Mouse (Mus musculus) liver, embryonic 12.5 days (tissue): ENCODE measurements around the gene Lrrfip1. TPM values are rescaled to one million over a fixed set of nuclear protein-coding genes. Genes with fewer than 3 reads are reported as not detected.

Experiments used
- ATAC-seq: fragments of 200-750 bp; cut with Nextera tagmentation; 2 replicates; pipeline ENCODE4 v1.8.0; 2017; ENCODE audit warnings: moderate number of reproducible peaks, mild to moderate bottlenecking, moderate library complexity
- H3K27ac ChIP-seq: fragments of 300-500 bp; sonication (generic); 2 replicates; pipeline ENCODE4 v1.5.1; 2016; ENCODE audit warnings: mild to moderate bottlenecking
- H3K27me3 ChIP-seq: fragments of 300-500 bp; sonication (generic); replicated peaks from 2 replicates; pipeline ENCODE4 v1.6.1; 2016; ENCODE audit warnings: mild to moderate bottlenecking, moderate library complexity
- H3K36me3 ChIP-seq: fragments of 300-500 bp; sonication (generic); 2 replicates; pipeline ENCODE4 v1.6.1; 2016; ENCODE audit warnings: mild to moderate bottlenecking, moderate library complexity
- H3K4me1 ChIP-seq: fragments of 300-500 bp; sonication (generic); 2 replicates; pipeline ENCODE4 v1.6.1; 2016
- H3K4me2 ChIP-seq: fragments of 300-500 bp; sonication (generic); 2 replicates; pipeline ENCODE4 v1.6.1; 2016; ENCODE audit warnings: mild to moderate bottlenecking, moderate library complexity
- H3K4me3 ChIP-seq: fragments of 300-500 bp; sonication (generic); 2 replicates; pipeline ENCODE4 v1.5.1; 2016; ENCODE audit warnings: mild to moderate bottlenecking, moderate library complexity
- H3K9ac ChIP-seq: fragments of 300-500 bp; sonication (generic); 2 replicates; pipeline ENCODE4 v1.6.1; 2016; ENCODE audit warnings: mild to moderate bottlenecking, moderate library complexity
- H3K9me3 ChIP-seq: fragments of 300-500 bp; sonication (generic); replicated peaks from 2 replicates; pipeline ENCODE4 v1.6.1; 2016; ENCODE audit warnings: mild to moderate bottlenecking, moderate library complexity
- WGBS: fragments of 180-500 bp; shearing (Covaris S2); methylation state at CpG from one replicate; pipeline ENCODE4 v1.1.7; 2016; ENCODE audit not compliant: insufficient replicate concordance; 5-methylcytosine and 5-hydroxymethylcytosine counted together
- polyA plus RNA-seq: library from polyadenylated mRNA; unstranded; fragments of >200 nt; fragmentation: Nextera tagmentation; extraction: Ambion mirVana; gene quantifications from 2 replicates; pipeline ENCODE4 v1.2.1, GENCODE M21; 2016

Gene Lrrfip1
- polyA plus RNA-seq, 1 experiment from 2014 or later, result 18.1 TPM

DNA sequence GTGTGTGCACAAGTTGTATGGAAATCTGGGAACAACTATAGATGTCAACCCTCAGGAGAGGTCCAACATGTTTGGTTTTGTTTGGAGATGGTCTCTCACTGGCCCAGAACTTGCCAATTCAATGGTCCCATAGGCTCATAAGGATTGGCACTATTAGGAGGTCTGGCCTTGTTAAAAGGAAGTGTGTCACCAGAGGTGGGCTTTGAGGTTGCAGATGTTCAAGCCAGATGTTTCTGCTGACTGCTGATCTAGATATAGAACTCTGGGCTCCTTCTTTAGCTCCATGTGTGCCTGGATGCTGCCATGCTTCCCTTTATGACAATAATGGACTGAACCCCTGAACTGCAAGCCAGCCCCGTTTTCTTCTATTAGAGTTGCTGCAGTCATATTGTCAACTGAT, 31.8 kb downstream of the Lrrfip1 start:
- H3K4me3 ChIP-seq, result no peak overlapping the region
- H3K36me3 ChIP-seq, result no peaks in the 10 kb centered on the region
- WGBS, result 64% methylated on average over 1 of the region's 1 CpGs
- H3K4me2 ChIP-seq, result no peak overlapping the region
- no peaks in the 10 kb centered on the region for H3K27me3 ChIP-seq
- H3K9me3 ChIP-seq, result no peaks in the 10 kb centered on the region
- ATAC-seq, result no peak
- peaks cover 18% of the 10 kb centered on the region for H3K4me1 ChIP-seq
- no peak overlapping the region for H3K9ac ChIP-seq
- H3K27ac ChIP-seq, result no peak overlapping the region

DNA sequence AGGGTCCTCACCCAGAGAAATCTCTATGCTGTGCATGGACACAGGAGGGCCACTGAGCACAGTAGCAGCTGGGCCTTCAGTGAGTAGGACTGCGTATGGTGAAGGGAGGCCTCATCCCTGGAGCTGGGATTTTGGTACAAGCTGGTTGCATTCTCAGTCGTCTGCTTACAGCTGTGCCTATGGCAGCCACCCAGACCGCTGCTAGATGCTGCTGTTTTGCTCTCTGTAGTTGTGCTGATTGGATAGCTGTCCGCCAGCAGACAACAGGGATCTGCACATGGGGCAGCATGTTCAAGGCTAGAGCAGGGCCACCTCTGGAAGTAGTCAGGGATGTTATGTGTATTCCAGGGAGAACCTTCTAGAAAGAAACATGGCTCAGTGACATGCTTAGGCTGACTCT, 33.0 kb downstream of the Lrrfip1 start:
- Histone ChIP-seq H3K27me3 (no peaks in the 10 kb centered on the region), H3K9me3 (no peaks in the 10 kb centered on the region), H3K4me3 (no peak overlapping the region), H3K36me3 (no peaks in the 10 kb centered on the region), H3K27ac (no peak overlapping the region), H3K4me1 (peaks cover 18% of the 10 kb centered on the region), H3K9ac (no peak overlapping the region), H3K4me2 (no peak overlapping the region)
- 80% methylated on average over 4 of the region's 4 CpGs for WGBS
- ATAC-seq, result no peak

DNA sequence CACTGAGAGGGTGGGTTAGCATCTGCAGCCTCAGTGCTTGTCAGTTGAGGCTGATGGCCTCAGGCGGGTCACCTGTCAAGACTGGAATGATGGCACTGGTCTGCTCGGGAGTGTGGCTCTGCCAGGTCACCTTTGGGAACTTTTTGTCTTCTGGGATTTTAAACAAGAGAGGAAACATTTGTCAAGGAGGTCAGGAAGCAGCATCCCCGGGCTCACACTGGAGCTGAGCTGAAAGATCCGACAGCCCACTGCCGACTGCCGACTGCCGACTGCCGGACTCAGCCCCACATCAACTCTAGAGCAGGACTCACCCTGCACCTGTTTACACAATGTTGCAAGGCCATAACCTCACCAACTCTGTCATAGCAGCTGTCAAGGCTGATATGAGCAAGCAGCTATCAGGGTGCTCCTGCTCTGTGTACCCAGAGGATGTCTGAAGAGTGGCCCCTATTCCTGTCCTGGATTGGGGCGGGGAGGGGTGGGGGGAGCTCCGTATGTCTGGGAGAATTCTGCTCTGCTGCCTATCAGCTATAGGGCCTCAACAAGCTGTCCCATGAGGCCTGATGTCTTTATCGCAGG, 33.9 kb downstream of the Lrrfip1 start:
- H3K9me3 ChIP-seq, result no peaks in the 10 kb centered on the region
- H3K27me3 ChIP-seq, result no peaks in the 10 kb centered on the region
- peak overlapping the region; percentile 30; the same call in 1 of the 2 replicates for H3K27ac ChIP-seq
- peak; percentile 89 for ATAC-seq
- 48% methylated on average over 11 of the region's 11 CpGs for WGBS
- no peaks in the 10 kb centered on the region for H3K36me3 ChIP-seq
- H3K9ac ChIP-seq, result no peak overlapping the region
- H3K4me3 ChIP-seq, result no peak overlapping the region
- H3K4me2 ChIP-seq, result peak overlapping the region; percentile 1; the same call in 1 of the 2 replicates
- H3K4me1 ChIP-seq, result peaks cover 18% of the 10 kb centered on the region

DNA sequence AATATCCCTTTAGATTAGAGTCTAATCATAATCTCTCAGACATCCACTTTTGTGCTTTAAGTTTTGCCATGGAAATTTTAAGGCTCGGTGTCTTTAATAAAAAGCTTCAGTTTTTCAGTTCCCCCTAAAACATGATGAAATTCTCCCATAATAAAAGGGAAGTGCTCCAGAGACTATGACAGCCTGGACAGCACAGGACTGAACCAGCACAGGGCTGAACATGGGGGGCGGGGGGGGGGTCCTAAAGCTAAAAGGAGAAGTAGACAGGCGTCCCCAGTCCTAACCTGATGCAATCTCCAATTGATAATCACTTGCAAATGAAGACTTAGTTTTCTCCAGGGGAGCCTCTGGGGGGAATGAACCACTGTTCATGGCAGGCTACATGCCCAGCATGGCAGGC, 36.0 kb downstream of the Lrrfip1 start:
- no peaks in the 10 kb centered on the region for H3K27me3 ChIP-seq
- no peak overlapping the region for H3K4me3 ChIP-seq
- no peak for ATAC-seq
- 41% methylated on average over 3 of the region's 3 CpGs for WGBS
- H3K9ac ChIP-seq, result no peak overlapping the region
- H3K4me1 ChIP-seq, result peaks cover 24% of the 10 kb centered on the region
- no peak overlapping the region for H3K4me2 ChIP-seq
- no peaks in the 10 kb centered on the region for H3K9me3 ChIP-seq
- no peak overlapping the region for H3K27ac ChIP-seq
- H3K36me3 ChIP-seq, result no peaks in the 10 kb centered on the region

DNA sequence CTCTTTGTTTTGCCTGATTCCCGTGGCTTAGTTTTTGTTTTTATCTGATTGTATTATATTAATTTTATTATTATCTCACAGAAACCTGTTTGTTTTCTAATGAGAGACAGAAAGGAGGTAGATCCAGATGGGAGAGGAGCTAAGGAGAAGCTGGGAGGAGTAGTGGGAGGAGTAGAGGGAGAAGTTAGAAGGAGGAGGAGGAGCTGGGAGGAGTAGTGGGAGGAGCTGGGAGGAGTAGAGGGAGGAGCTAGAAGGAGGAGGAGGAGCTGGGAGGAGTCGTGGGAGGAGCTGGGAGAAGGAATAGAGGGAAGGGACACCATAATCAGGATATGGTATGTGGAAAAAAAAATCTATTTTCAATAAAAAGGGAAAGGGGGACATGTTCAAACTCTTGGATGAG, 36.7 kb downstream of the Lrrfip1 start:
- Histone ChIP-seq H3K27ac (no peak overlapping the region), H3K4me1 (peaks cover 29% of the 10 kb centered on the region)

DNA sequence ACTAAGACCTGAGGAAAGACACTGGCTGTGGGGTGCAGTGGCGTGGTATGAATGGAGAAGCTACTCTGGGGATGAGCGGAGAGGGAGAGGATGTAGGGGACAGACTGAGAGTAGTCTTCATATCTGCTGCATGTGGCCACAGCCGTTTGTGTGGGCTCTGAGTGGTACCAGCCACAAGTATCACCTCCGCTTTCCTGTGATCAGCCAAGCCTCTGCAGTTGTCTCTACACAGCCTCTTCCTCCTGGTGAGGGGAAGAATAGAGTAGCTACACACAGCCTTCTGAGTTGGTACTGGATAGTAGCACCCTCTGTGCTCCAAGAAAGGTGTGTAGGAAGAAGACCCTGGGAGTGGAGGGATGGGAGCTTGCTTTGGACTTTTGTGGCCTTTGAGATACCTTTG, 38.7 kb downstream of the Lrrfip1 start:
- WGBS, result 54% methylated on average over 4 of the region's 4 CpGs
- H3K27me3 ChIP-seq, result no peaks in the 10 kb centered on the region
- no peak overlapping the region for H3K9ac ChIP-seq
- H3K9me3 ChIP-seq, result no peaks in the 10 kb centered on the region
- H3K27ac ChIP-seq, result no peak overlapping the region
- no peak for ATAC-seq
- H3K4me2 ChIP-seq, result no peak overlapping the region
- no peaks in the 10 kb centered on the region for H3K36me3 ChIP-seq
- H3K4me3 ChIP-seq, result no peak overlapping the region
- peaks cover 30% of the 10 kb centered on the region for H3K4me1 ChIP-seq

More for the DNA sequence above, 36.7 kb downstream of the Lrrfip1 start:
- H3K36me3 ChIP-seq, result no peaks in the 10 kb centered on the region
- no peak overlapping the region for H3K4me3 ChIP-seq
- H3K9me3 ChIP-seq, result no peaks in the 10 kb centered on the region
- WGBS, result 37% methylated on average over 2 of the region's 2 CpGs
- H3K9ac ChIP-seq, result no peak overlapping the region
- no peak for ATAC-seq
- H3K4me2 ChIP-seq, result no peak overlapping the region
- H3K27me3 ChIP-seq, result no peaks in the 10 kb centered on the region

DNA sequence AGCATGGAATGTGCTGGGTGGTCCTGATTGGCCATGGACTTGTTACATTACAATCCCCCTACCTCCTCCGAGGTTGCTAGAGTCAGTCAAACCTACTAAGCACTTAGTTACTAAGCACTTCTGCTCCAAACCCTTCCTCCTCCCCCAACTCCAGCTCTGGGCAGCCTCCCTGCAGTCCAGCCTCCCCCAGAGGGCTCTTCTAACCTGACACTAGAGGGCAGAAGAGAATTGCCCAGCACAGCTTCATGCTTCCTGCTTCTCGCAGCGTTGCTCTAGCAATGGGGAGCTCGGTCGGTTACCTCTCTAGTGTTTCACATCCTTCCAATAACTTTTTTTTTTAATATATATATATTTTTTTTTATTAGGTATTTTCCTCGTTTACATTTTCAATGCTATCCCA, 39.5 kb downstream of the Lrrfip1 start:
- Histone ChIP-seq H3K36me3 (no peaks in the 10 kb centered on the region), H3K9me3 (no peaks in the 10 kb centered on the region), H3K4me3 (no peak overlapping the region), H3K4me1 (peaks cover 24% of the 10 kb centered on the region; the same call in 1 of the 2 replicates), H3K9ac (no peak overlapping the region), H3K4me2 (no peak overlapping the region), H3K27me3 (no peaks in the 10 kb centered on the region), H3K27ac (no peak overlapping the region)
- no peak for ATAC-seq
- WGBS, result 57% methylated on average over 6 of the region's 6 CpGs

DNA sequence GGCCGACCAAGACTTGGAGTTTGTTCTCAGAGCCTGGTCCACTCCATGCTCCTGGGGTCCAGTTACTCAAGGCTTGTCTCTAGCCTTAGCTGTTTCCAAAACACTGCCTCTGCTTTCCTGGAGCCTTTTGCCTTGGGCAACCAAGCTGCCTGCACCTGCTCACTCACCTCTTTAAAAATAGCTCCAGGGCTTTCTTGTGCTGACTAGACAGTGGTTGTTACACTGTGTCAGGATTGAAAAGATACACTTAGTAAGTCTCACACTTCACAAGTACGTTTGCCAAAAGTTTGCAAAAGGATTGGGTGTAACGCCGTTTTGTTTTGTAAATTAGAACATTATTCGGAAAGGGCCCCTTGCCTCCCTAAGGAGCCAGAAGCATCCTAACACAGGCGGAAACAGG, 40.0 kb downstream of the Lrrfip1 start:
- no peaks in the 10 kb centered on the region for H3K36me3 ChIP-seq
- no peak overlapping the region for H3K4me3 ChIP-seq
- H3K4me2 ChIP-seq, result no peak overlapping the region
- peaks cover 24% of the 10 kb centered on the region for H3K4me1 ChIP-seq
- no peaks in the 10 kb centered on the region for H3K9me3 ChIP-seq
- no peak overlapping the region for H3K9ac ChIP-seq
- H3K27me3 ChIP-seq, result no peaks in the 10 kb centered on the region
- ATAC-seq, result no peak
- 63% methylated on average over 6 of the region's 6 CpGs for WGBS
- no peak overlapping the region for H3K27ac ChIP-seq

DNA sequence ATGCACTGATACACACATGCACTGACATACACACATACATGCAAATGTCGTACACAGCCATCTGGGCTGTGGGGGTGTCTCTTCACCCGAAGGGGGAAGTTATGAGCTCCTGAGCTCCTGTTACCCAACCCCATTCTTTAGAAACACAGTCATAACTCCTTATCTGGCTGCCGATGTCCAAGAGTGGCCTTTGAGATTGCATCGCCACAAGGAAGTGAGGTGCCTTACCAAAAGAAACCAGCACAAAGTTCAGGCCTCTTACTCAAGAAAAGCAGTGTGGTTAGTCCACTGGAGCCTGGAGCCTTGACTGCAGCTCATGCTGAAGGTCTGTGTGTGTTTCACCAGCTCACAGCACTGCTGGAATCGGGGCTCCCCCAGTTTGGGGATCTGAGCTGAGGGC, 43.1 kb downstream of the Lrrfip1 start:
- H3K27ac ChIP-seq, result no peak overlapping the region
- H3K27me3 ChIP-seq, result no peaks in the 10 kb centered on the region
- no peaks in the 10 kb centered on the region for H3K9me3 ChIP-seq
- H3K9ac ChIP-seq, result no peak overlapping the region
- no peaks in the 10 kb centered on the region for H3K36me3 ChIP-seq
- 31% methylated on average over 5 of the region's 5 CpGs for WGBS
- H3K4me3 ChIP-seq, result no peak overlapping the region
- no peak overlapping the region for H3K4me2 ChIP-seq
- H3K4me1 ChIP-seq, result peaks cover 31% of the 10 kb centered on the region
- no peak for ATAC-seq

DNA sequence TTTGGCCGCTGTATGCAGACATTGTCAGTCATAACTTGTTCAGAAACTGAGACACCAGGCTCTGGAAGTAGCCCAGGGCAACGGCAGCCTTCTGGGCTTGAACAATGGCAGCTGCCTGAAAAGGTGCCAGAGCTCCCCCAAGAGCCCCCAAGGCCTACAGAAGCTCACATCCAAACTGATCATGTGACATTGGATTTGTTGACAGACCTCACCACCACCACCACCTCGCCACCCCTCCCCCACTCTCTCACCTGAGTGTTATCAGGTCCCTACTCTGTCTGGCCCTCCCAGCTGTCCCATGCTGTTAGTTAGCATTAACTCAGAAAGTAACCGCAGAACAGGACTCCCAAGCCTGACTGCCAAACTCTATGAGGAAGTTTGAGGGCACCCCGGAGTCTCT, 44.7 kb downstream of the Lrrfip1 start:
- WGBS, result 42% methylated on average over 5 of the region's 5 CpGs
- H3K4me3 ChIP-seq, result no peak overlapping the region
- no peak overlapping the region for H3K27ac ChIP-seq
- no peaks in the 10 kb centered on the region for H3K9me3 ChIP-seq
- no peaks in the 10 kb centered on the region for H3K27me3 ChIP-seq
- no peaks in the 10 kb centered on the region for H3K36me3 ChIP-seq
- no peak overlapping the region for H3K9ac ChIP-seq
- peaks cover 31% of the 10 kb centered on the region for H3K4me1 ChIP-seq
- no peak overlapping the region for H3K4me2 ChIP-seq
- ATAC-seq, result no peak; the same call in 1 of the 2 replicates

DNA sequence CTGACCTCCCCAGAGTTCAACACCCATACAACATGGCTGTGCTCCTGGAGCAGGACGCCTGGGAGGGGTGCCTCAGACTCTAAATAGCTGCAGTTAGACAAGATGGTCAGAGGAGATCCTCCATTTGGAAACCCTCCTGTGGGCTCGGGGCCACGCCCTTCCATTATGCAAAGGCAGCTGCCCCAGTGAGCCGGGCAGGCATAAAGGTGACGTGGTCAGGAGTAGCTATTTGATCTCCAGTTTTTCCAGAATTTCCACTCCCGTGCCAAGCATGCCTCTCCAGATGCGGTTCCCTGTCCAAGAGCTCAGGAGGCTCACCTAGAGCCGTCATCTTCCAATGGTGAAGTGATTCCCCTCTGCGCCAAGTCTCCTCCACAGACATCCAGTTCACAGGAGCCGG, 45.6 kb downstream of the Lrrfip1 start:
- ATAC-seq, result no peak

DNA sequence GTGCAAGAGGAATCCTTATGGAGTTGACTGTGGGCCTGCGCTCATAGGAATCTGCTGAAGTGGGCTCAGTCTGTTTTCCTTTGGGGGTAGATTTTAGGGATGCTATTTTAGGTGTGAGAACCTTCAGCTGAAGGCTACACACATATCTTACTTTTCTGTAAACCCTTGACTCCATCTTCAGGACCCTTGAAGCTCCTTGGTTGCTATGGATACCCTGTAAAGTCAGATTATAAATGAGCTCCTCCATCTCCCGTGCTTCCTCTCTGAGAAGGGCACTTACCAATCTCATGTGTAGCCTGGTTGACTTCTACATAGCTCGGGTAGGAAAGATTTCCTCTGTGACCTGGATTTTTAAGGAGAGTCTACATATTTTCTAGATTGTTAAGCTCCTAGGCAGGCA, 46.1 kb downstream of the Lrrfip1 start:
- no peak overlapping the region for H3K27ac ChIP-seq
- no peak overlapping the region for H3K9ac ChIP-seq
- H3K4me1 ChIP-seq, result peaks cover 24% of the 10 kb centered on the region
- WGBS, result 57% methylated on average over 3 of the region's 3 CpGs
- ATAC-seq, result no peak
- H3K9me3 ChIP-seq, result no peaks in the 10 kb centered on the region
- no peaks in the 10 kb centered on the region for H3K27me3 ChIP-seq
- no peak overlapping the region for H3K4me2 ChIP-seq
- no peak overlapping the region for H3K4me3 ChIP-seq
- no peaks in the 10 kb centered on the region for H3K36me3 ChIP-seq

More for the DNA sequence above, 45.6 kb downstream of the Lrrfip1 start:
- Histone ChIP-seq H3K27me3 (no peaks in the 10 kb centered on the region), H3K9me3 (no peaks in the 10 kb centered on the region), H3K4me2 (no peak overlapping the region), H3K9ac (no peak overlapping the region), H3K4me1 (peaks cover 28% of the 10 kb centered on the region), H3K27ac (no peak overlapping the region), H3K4me3 (no peak overlapping the region), H3K36me3 (no peaks in the 10 kb centered on the region)
- 68% methylated on average over 10 of the region's 10 CpGs for WGBS

DNA sequence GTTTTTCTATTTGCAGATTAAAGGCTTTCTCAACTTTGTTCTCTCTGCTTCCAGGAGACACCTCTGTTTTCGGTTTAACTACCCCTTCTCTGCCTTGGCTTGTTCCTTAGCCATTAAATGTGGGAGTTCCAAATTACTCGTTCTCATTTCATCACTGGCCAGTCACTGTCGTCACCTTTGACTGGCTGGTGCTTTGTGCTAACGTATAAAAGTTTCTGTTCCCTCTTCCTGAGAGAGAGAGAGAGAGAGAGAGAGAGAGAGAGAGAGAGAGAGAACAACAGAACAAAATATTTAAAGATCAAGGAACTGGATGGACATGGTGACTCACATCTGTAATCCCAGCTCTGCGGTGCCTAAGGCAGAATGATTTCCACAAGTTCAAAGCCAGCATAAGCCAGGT, 47.7 kb downstream of the Lrrfip1 start:
- Histone ChIP-seq H3K9me3 (no peaks in the 10 kb centered on the region), H3K27me3 (no peaks in the 10 kb centered on the region), H3K4me1 (peaks cover 24% of the 10 kb centered on the region), H3K4me2 (no peak overlapping the region), H3K36me3 (no peaks in the 10 kb centered on the region), H3K27ac (no peak overlapping the region), H3K4me3 (no peak overlapping the region), H3K9ac (no peak overlapping the region)
- ATAC-seq, result no peak
- 51% methylated on average over 5 of the region's 5 CpGs for WGBS
